Mouse (Mus musculus): Measurements from ENCODE around the gene Kbtbd12.
A peak's percentile ranks its signal among the peaks of the same experiment; 100 is the strongest.

The Kbtbd12 gene

GRCm38 (mm10) chr6:88549137-88549814 lies 88.5 kb downstream of the Kbtbd12 start:
- no peak for ATAC-seq (ENCODE audit: low TSS enrichment)

GRCm38 (mm10) chr6:88548405-88549049 lies 89.2 kb downstream of the Kbtbd12 start:
- no peak for ATAC-seq (ENCODE audit: low TSS enrichment)

- no peak for ATAC-seq (ENCODE audit: low TSS enrichment)
These were observed 92.4 kb downstream of the Kbtbd12 start for GRCm38 (mm10) chr6:88545397-88545790.

GRCm38 (mm10) chr6:88544644-88545396 lies 92.9 kb downstream of the Kbtbd12 start:
- no peak for ATAC-seq (ENCODE audit: low TSS enrichment)

- ATAC-seq (ENCODE audit: low TSS enrichment): no peak
These were observed 93.5 kb downstream of the Kbtbd12 start for GRCm38 (mm10) chr6:88544241-88544640.

- ATAC-seq (ENCODE audit: low TSS enrichment): peak; percentile 82; the same call in 1 of the 2 replicates
These were observed 97.5 kb downstream of the Kbtbd12 start for GRCm38 (mm10) chr6:88540093-88540755.

GRCm38 (mm10) chr6:88530306-88530705 lies 107.4 kb downstream of the Kbtbd12 start:
- ATAC-seq (ENCODE audit: low TSS enrichment): peak; percentile 23; the same call in 1 of the 2 replicates

- ATAC-seq (ENCODE audit: low TSS enrichment): peak; percentile 50
These were observed 113.7 kb downstream of the Kbtbd12 start for GRCm38 (mm10) chr6:88524056-88524455.

- no peak for ATAC-seq (ENCODE audit: low TSS enrichment)
These were observed 114.3 kb downstream of the Kbtbd12 start for GRCm38 (mm10) chr6:88523451-88523850.

- no peak for ATAC-seq (ENCODE audit: low TSS enrichment)
These were observed 114.7 kb downstream of the Kbtbd12 start for GRCm38 (mm10) chr6:88523043-88523442.

GRCm38 (mm10) chr6:88522606-88523005 lies 115.1 kb downstream of the Kbtbd12 start:
- no peak for ATAC-seq (ENCODE audit: low TSS enrichment)

GRCm38 (mm10) chr6:88521821-88522220 lies 115.9 kb downstream of the Kbtbd12 start:
- peak; percentile 44 for ATAC-seq (ENCODE audit: low TSS enrichment)

GRCm38 (mm10) chr6:88518404-88519263 lies 119.1 kb downstream of the Kbtbd12 start, which contains the start of gene Sec61a1:
Gene Sec61a1 (minus strand): TSS chr6:88518905.
- ATAC-seq (ENCODE audit: low TSS enrichment): peak; percentile 90

- ATAC-seq (ENCODE audit: low TSS enrichment): no peak
These were observed 119.9 kb downstream of the Kbtbd12 start for GRCm38 (mm10) chr6:88517701-88518403.

- ATAC-seq (ENCODE audit: low TSS enrichment): no peak
These were observed 121.1 kb downstream of the Kbtbd12 start for GRCm38 (mm10) chr6:88516667-88517066.

GRCm38 (mm10) chr6:88515971-88516370 lies 121.8 kb downstream of the Kbtbd12 start:
- ATAC-seq (ENCODE audit: low TSS enrichment): no peak

GRCm38 (mm10) chr6:88514546-88514945 lies 123.2 kb downstream of the Kbtbd12 start:
- ATAC-seq (ENCODE audit: low TSS enrichment): no peak

GRCm38 (mm10) chr6:88513984-88514383 lies 123.8 kb downstream of the Kbtbd12 start:
- ATAC-seq (ENCODE audit: low TSS enrichment): no peak

- no peak for ATAC-seq (ENCODE audit: low TSS enrichment)
These were observed 134.7 kb downstream of the Kbtbd12 start for GRCm38 (mm10) chr6:88503044-88503443.
